Mouse (Mus musculus) forebrain, embryonic 11.5 days (tissue): Measurements from ENCODE around the gene Gm44805. TPM values are rescaled to one million over a fixed set of nuclear protein-coding genes. Genes with fewer than 3 reads are reported as not detected.

Source experiments
- ATAC-seq: fragments of 200-750 bp; cut with Nextera tagmentation; replicated peaks from 2 replicates; pipeline ENCODE4 v1.8.0; 2017; ENCODE audit warnings: moderate TSS enrichment; ENCODE audit not compliant: low FRiP score
- DNase-seq: peaks from one replicate; pipeline ENCODE4 v3.0.0-alpha.2; 2017; ENCODE audit warnings: low spot score
- H3K27ac ChIP-seq: fragments of 300-500 bp; sonication (generic); 2 replicates; pipeline ENCODE4 v1.5.1; 2014; ENCODE audit warnings: low read depth, low read length
- H3K27me3 ChIP-seq: fragments of 300-500 bp; sonication (generic); 2 replicates; pipeline ENCODE4 v1.6.1; 2014; ENCODE audit warnings: mild to moderate bottlenecking, low read length, mixed read lengths; ENCODE audit not compliant: control insufficient read depth, insufficient read depth
- H3K36me3 ChIP-seq: fragments of 300-500 bp; sonication (generic); 2 replicates; pipeline ENCODE4 v1.6.1; 2014; ENCODE audit warnings: mild to moderate bottlenecking, low read length, moderate library complexity, mixed read lengths; ENCODE audit not compliant: control insufficient read depth, insufficient read depth
- H3K4me1 ChIP-seq: fragments of 300-500 bp; sonication (generic); replicated peaks from 2 replicates; pipeline ENCODE4 v1.6.1; 2014; ENCODE audit warnings: low read length, mixed read lengths; ENCODE audit not compliant: control insufficient read depth, insufficient read depth
- H3K4me2 ChIP-seq: fragments of 300-500 bp; sonication (generic); 2 replicates; pipeline ENCODE4 v1.6.1; 2014; ENCODE audit warnings: low read depth, mild to moderate bottlenecking, low read length, moderate library complexity, mixed read lengths; ENCODE audit not compliant: severe bottlenecking
- H3K4me3 ChIP-seq: fragments of 300-500 bp; sonication (generic); 2 replicates; pipeline ENCODE4 v1.5.1; 2014; ENCODE audit warnings: low read depth, low read length
- H3K9ac ChIP-seq: fragments of 300-500 bp; sonication (generic); 2 replicates; pipeline ENCODE4 v1.6.1; 2014; ENCODE audit warnings: low read length
- H3K9me3 ChIP-seq: fragments of 300-500 bp; sonication (generic); 2 replicates; pipeline ENCODE4 v1.6.1; 2016; ENCODE audit warnings: low read length, mixed read lengths; ENCODE audit not compliant: control insufficient read depth
- WGBS: fragments of 180-500 bp; shearing (Covaris S2); extraction: QIAGEN DNeasy Blood & Tissue Kit; methylation state at CpG from one replicate; pipeline ENCODE4 v1.1.7; 2014; 5-methylcytosine and 5-hydroxymethylcytosine counted together
- polyA plus RNA-seq: library from polyadenylated mRNA; unstranded; fragments of >200 nt; fragmentation: Nextera tagmentation; extraction: Ambion mirVana; gene quantifications from 2 replicates; pipeline ENCODE4 v1.2.1, GENCODE M21; 2014

Gm44805 gene
- polyA plus RNA-seq, 1 experiment from 2014 or later = not detected

- Histone ChIP-seq H3K36me3 (peaks cover 15% of the 10 kb centered on the region), H3K4me3 (no peak overlapping the region), H3K4me1 (no peaks in the 10 kb centered on the region), H3K27me3 (no peaks in the 10 kb centered on the region), H3K4me2 (no peak overlapping the region), H3K9me3 (no peaks in the 10 kb centered on the region), H3K9ac (no peak overlapping the region), H3K27ac (no peak overlapping the region)
- WGBS = 94% methylated on average over 15 of the region's 15 CpGs
- ATAC-seq (no peak), DNase-seq (no peak)
These were observed 47.4 kb downstream of the Gm44805 start for GRCm38 (mm10) chr7:19633855-19634254.

- 94% methylated on average over 17 of the region's 17 CpGs for WGBS
- ATAC-seq = no peak
- Histone ChIP-seq H3K4me3 (no peak overlapping the region), H3K4me2 (no peak overlapping the region), H3K9me3 (no peaks in the 10 kb centered on the region), H3K9ac (no peak overlapping the region), H3K36me3 (peaks cover 13% of the 10 kb centered on the region), H3K27ac (no peak overlapping the region), H3K4me1 (no peaks in the 10 kb centered on the region), H3K27me3 (no peaks in the 10 kb centered on the region)
- no peak for DNase-seq
These were observed 48.0 kb downstream of the Gm44805 start for GRCm38 (mm10) chr7:19633197-19633596.

- Histone ChIP-seq H3K4me3 (no peak overlapping the region), H3K9me3 (no peaks in the 10 kb centered on the region), H3K4me1 (no peaks in the 10 kb centered on the region), H3K27me3 (no peaks in the 10 kb centered on the region), H3K36me3 (peaks cover 13% of the 10 kb centered on the region), H3K27ac (no peak overlapping the region), H3K4me2 (no peak overlapping the region), H3K9ac (no peak overlapping the region)
- ATAC-seq (no peak), DNase-seq (no peak)
These were observed 48.5 kb downstream of the Gm44805 start for GRCm38 (mm10) chr7:19632720-19633119.

GRCm38 (mm10) chr7:19632275-19632674, 48.9 kb downstream of the Gm44805 start:
- H3K9me3 ChIP-seq = no peaks in the 10 kb centered on the region
- no peak overlapping the region for H3K4me3 ChIP-seq
- H3K4me1 ChIP-seq = no peaks in the 10 kb centered on the region
- no peak overlapping the region for H3K4me2 ChIP-seq
- ATAC-seq = no peak
- DNase-seq = no peak
- H3K27ac ChIP-seq = no peak overlapping the region
- H3K27me3 ChIP-seq = no peaks in the 10 kb centered on the region
- peaks cover 13% of the 10 kb centered on the region for H3K36me3 ChIP-seq
- H3K9ac ChIP-seq = no peak overlapping the region

GRCm38 (mm10) chr7:19629361-19629734, 51.9 kb downstream of the Gm44805 start, which contains the start of gene Relb:
Gene Relb, minus strand, starts transcription at chr7:19629438.
- peak; percentile 94 for DNase-seq
- peak; percentile 72 for ATAC-seq
- H3K27me3 ChIP-seq = no peaks in the 10 kb centered on the region
- under 1% methylated on average over 36 of the region's 41 CpGs for WGBS
- H3K9ac ChIP-seq = peak within 1 kb of the TSS; percentile 24
- H3K27ac ChIP-seq = peak within 1 kb of the TSS; percentile 55; the same call in 1 of the 2 replicates
- peaks cover 2% of the 10 kb centered on the region; the same call in 1 of the 2 replicates for H3K36me3 ChIP-seq
- H3K4me2 ChIP-seq = peak within 1 kb of the TSS; percentile 97
- H3K4me1 ChIP-seq = no peaks in the 10 kb centered on the region
- H3K9me3 ChIP-seq = no peaks in the 10 kb centered on the region
- H3K4me3 ChIP-seq = peak within 1 kb of the TSS; percentile 62

GRCm38 (mm10) chr7:19628536-19629360, 52.5 kb downstream of the Gm44805 start:
- H3K36me3 ChIP-seq = peaks cover 2% of the 10 kb centered on the region; the same call in 1 of the 2 replicates
- DNase-seq (peak; percentile 94), ATAC-seq (peak; percentile 88)
- H3K4me3 ChIP-seq = peak overlapping the region; percentile 62
- no peaks in the 10 kb centered on the region for H3K27me3 ChIP-seq
- peak overlapping the region; percentile 55; the same call in 1 of the 2 replicates for H3K27ac ChIP-seq
- H3K9me3 ChIP-seq = no peaks in the 10 kb centered on the region
- H3K4me1 ChIP-seq = no peaks in the 10 kb centered on the region
- H3K4me2 ChIP-seq = peak overlapping the region; percentile 97
- 2% methylated on average over 56 of the region's 57 CpGs for WGBS
- H3K9ac ChIP-seq = peak overlapping the region; percentile 24

- ATAC-seq = peak; percentile 11; the same call in 1 of the 2 replicates
- Histone ChIP-seq H3K36me3 (0 out of 2 replicates have a peak, but pooled peaks cover 2% of the 10 kb centered on the region), H3K4me2 (peak overlapping the region; percentile 97; the same call in 1 of the 2 replicates), H3K27me3 (no peaks in the 10 kb centered on the region), H3K4me1 (no peaks in the 10 kb centered on the region), H3K9ac (no peak overlapping the region), H3K9me3 (no peaks in the 10 kb centered on the region), H3K27ac (no peak overlapping the region), H3K4me3 (peak overlapping the region; percentile 62)
- DNase-seq = no peak
- WGBS = 17% methylated on average over 17 of the region's 17 CpGs
These were observed 53.1 kb downstream of the Gm44805 start for GRCm38 (mm10) chr7:19628192-19628535.

GRCm38 (mm10) chr7:19627721-19628120, 53.5 kb downstream of the Gm44805 start:
- H3K27me3 ChIP-seq = no peaks in the 10 kb centered on the region
- H3K4me2 ChIP-seq = peak overlapping the region; percentile 97; the same call in 1 of the 2 replicates
- WGBS = 71% methylated on average over 3 of the region's 3 CpGs
- 0 out of 2 replicates have a peak, but pooled peaks cover under 1% of the 10 kb centered on the region for H3K36me3 ChIP-seq
- no peaks in the 10 kb centered on the region for H3K9me3 ChIP-seq
- H3K4me1 ChIP-seq = no peaks in the 10 kb centered on the region
- DNase-seq = no peak
- no peak for ATAC-seq
- no peak overlapping the region for H3K9ac ChIP-seq
- H3K4me3 ChIP-seq = no peak overlapping the region
- no peak overlapping the region for H3K27ac ChIP-seq

- H3K36me3 ChIP-seq = no peaks in the 10 kb centered on the region
- WGBS = 70% methylated on average over 2 of the region's 2 CpGs
These were observed 57.8 kb downstream of the Gm44805 start for GRCm38 (mm10) chr7:19623433-19623832.

More at GRCm38 (mm10) chr7:19623433-19623832, 57.8 kb downstream of the Gm44805 start:
- Histone ChIP-seq H3K4me2 (no peak overlapping the region), H3K4me3 (no peak overlapping the region), H3K27ac (no peak overlapping the region), H3K9me3 (no peaks in the 10 kb centered on the region), H3K4me1 (peaks cover 5% of the 10 kb centered on the region; the same call in 1 of the 2 replicates), H3K27me3 (no peaks in the 10 kb centered on the region), H3K9ac (no peak overlapping the region)
- DNase-seq (no peak), ATAC-seq (no peak)
